Mouse (Mus musculus): ENCODE data around the gene Tldc2. TPM values are rescaled to one million over a fixed set of nuclear protein-coding genes. Genes with fewer than 3 reads are reported as not detected.

Tldc2 gene
- total RNA-seq, 2 experiments from 2014 or later: not detected

- no peak for ATAC-seq (replicated peaks; ENCODE audit: low FRiP score, low TSS enrichment, poor library complexity, severe bottlenecking)
Measured at GRCm38 (mm10) chr2:157059166-157059565, 27.7 kb upstream of the Tldc2 start.

GRCm38 (mm10) chr2:157060037-157060436 lies 26.8 kb upstream of the Tldc2 start:
- no peak for ATAC-seq (replicated peaks; ENCODE audit: low FRiP score, low TSS enrichment, poor library complexity, severe bottlenecking)

GRCm38 (mm10) chr2:157060557-157061305 lies 26.1 kb upstream of the Tldc2 start:
- ATAC-seq (replicated peaks; ENCODE audit: low FRiP score, low TSS enrichment, poor library complexity, severe bottlenecking): no peak

GRCm38 (mm10) chr2:157063241-157063700 lies 23.6 kb upstream of the Tldc2 start:
- ATAC-seq (replicated peaks; ENCODE audit: low FRiP score, low TSS enrichment, poor library complexity, severe bottlenecking): peak; percentile 18; the same call in 1 of the 2 replicates

- no peak for ATAC-seq (replicated peaks; ENCODE audit: low FRiP score, low TSS enrichment, poor library complexity, severe bottlenecking)
Measured at GRCm38 (mm10) chr2:157064136-157064535, 22.7 kb upstream of the Tldc2 start.

- no peak for ATAC-seq (replicated peaks; ENCODE audit: low FRiP score, low TSS enrichment, poor library complexity, severe bottlenecking)
Measured at GRCm38 (mm10) chr2:157064978-157065878, 21.6 kb upstream of the Tldc2 start.

- no peak for ATAC-seq (replicated peaks; ENCODE audit: low FRiP score, low TSS enrichment, poor library complexity, severe bottlenecking)
Measured at GRCm38 (mm10) chr2:157065879-157066226, 21.0 kb upstream of the Tldc2 start.

- ATAC-seq (replicated peaks; ENCODE audit: low FRiP score, low TSS enrichment, poor library complexity, severe bottlenecking): no peak
Measured at GRCm38 (mm10) chr2:157066731-157067430, 20.0 kb upstream of the Tldc2 start.

GRCm38 (mm10) chr2:157068701-157069354 lies 18.0 kb upstream of the Tldc2 start:
- ATAC-seq (replicated peaks; ENCODE audit: low FRiP score, low TSS enrichment, poor library complexity, severe bottlenecking): no peak

GRCm38 (mm10) chr2:157069355-157069735 lies 17.5 kb upstream of the Tldc2 start:
- no peak for ATAC-seq (replicated peaks; ENCODE audit: low FRiP score, low TSS enrichment, poor library complexity, severe bottlenecking)

GRCm38 (mm10) chr2:157069755-157070315 lies 17.0 kb upstream of the Tldc2 start:
- ATAC-seq (replicated peaks; ENCODE audit: low FRiP score, low TSS enrichment, poor library complexity, severe bottlenecking): no peak

GRCm38 (mm10) chr2:157070365-157070764 lies 16.5 kb upstream of the Tldc2 start:
- no peak for ATAC-seq (replicated peaks; ENCODE audit: low FRiP score, low TSS enrichment, poor library complexity, severe bottlenecking)

- ATAC-seq (replicated peaks; ENCODE audit: low FRiP score, low TSS enrichment, poor library complexity, severe bottlenecking): peak; percentile 79
Measured at GRCm38 (mm10) chr2:157071556-157071955, 15.3 kb upstream of the Tldc2 start.

- ATAC-seq (replicated peaks; ENCODE audit: low FRiP score, low TSS enrichment, poor library complexity, severe bottlenecking): no peak
Measured at GRCm38 (mm10) chr2:157072316-157072990, 14.4 kb upstream of the Tldc2 start.

GRCm38 (mm10) chr2:157073378-157074052 lies 13.3 kb upstream of the Tldc2 start:
- ATAC-seq (replicated peaks; ENCODE audit: low FRiP score, low TSS enrichment, poor library complexity, severe bottlenecking): no peak

GRCm38 (mm10) chr2:157074186-157074724 lies 12.6 kb upstream of the Tldc2 start:
- ATAC-seq (replicated peaks; ENCODE audit: low FRiP score, low TSS enrichment, poor library complexity, severe bottlenecking): no peak

- no peak for ATAC-seq (replicated peaks; ENCODE audit: low FRiP score, low TSS enrichment, poor library complexity, severe bottlenecking)
Measured at GRCm38 (mm10) chr2:157074772-157075171, 12.1 kb upstream of the Tldc2 start.

- ATAC-seq (replicated peaks; ENCODE audit: low FRiP score, low TSS enrichment, poor library complexity, severe bottlenecking): no peak
Measured at GRCm38 (mm10) chr2:157075226-157075625, 11.6 kb upstream of the Tldc2 start.
